Mouse (Mus musculus): ENCODE results near the gene Barhl2. TPM values are rescaled to one million over a fixed set of nuclear protein-coding genes. Genes with fewer than 3 reads are reported as not detected.

The Barhl2 gene
- total and polyA plus RNA-seq, 3 experiments = not detected

- Histone ChIP-seq H3K4me2 (ENCODE audit: insufficient read depth, low read depth, poor library complexity, severe bottlenecking) (no peak overlapping the region), H3K36me3 (replicated peaks in 1 of 2; ENCODE audit: control insufficient read depth in 1 of 2, insufficient read depth in 1 of 2, low read length in 1 of 2) (no peaks in the 10 kb centered on the region), H3K27ac (ENCODE audit: insufficient read depth, low read depth) (no peak overlapping the region), H3K79me2 (replicated peaks; ENCODE audit: control insufficient read depth, extremely low read depth, insufficient read depth, poor library complexity, severe bottlenecking) (no peaks in the 10 kb centered on the region), H3K27me3 (replicated peaks) (no peaks in the 10 kb centered on the region), H3K9me3 (replicated peaks; ENCODE audit: low read length) (peaks cover 13% of the 10 kb centered on the region), H3K4me1 (ENCODE audit: control insufficient read depth in 1 of 2, insufficient read depth in 2 of 2) (no peaks in the 10 kb centered on the region), H3K4me3 (replicated peaks in 1 of 3; ENCODE audit: low read depth in 2 of 3, low read length in 2 of 3, poor library complexity in 1 of 3) (no peak overlapping the region), H3K9ac (ENCODE audit: insufficient read depth, low read depth) (no peak overlapping the region)
- no peak for DNase-seq (ENCODE audit: extremely low read depth)
- TF ChIP-seq EP300 (IDR thresholded peaks at IDR 0.05; ENCODE audit: low read length) (no peak), MYC (IDR thresholded peaks at IDR 0.05; ENCODE audit: low read depth, low read length) (no peak), BHLHE40 (IDR thresholded peaks at IDR 0.05; ENCODE audit: low read depth, low read length) (no peak), MAX (IDR thresholded peaks at IDR 0.05; ENCODE audit: low read length) (no peak), ZNF384 (IDR thresholded peaks at IDR 0.05; ENCODE audit: low read depth, low read length) (no peak)
- in situ Hi-C loops (cut with MboI; ENCODE audit: low pct_ligation_motif_present, low pct_unique_long_range_greater_than_20kb, low sequenced_read_pairs) (loop anchor here (25.0 kb wide), 1 partner anchor 324 kb away; no protein-coding TSS in a partner anchor), dilution Hi-C loops (cut with MboI; ENCODE audit: extremely low pct_ligation_motif_present, extremely low pct_unique_long_range_greater_than_20kb, low sequenced_read_pairs) (no loop called here)
Observed at GRCm38 (mm10) chr5:106463661-106464191, 5.8 kb upstream of the Barhl2 start.

- H3K4me1 ChIP-seq (ENCODE audit: control insufficient read depth in 1 of 2, insufficient read depth in 2 of 2) = no peaks in the 10 kb centered on the region
- no peak overlapping the region for H3K27ac ChIP-seq (ENCODE audit: insufficient read depth, low read depth)
- H3K4me2 ChIP-seq (ENCODE audit: insufficient read depth, low read depth, poor library complexity, severe bottlenecking) = no peak overlapping the region
- peaks cover 27% of the 10 kb centered on the region for H3K9me3 ChIP-seq (replicated peaks; ENCODE audit: low read length)
- peak; percentile 24 for DNase-seq (ENCODE audit: extremely low read depth)
- H3K4me3 ChIP-seq (replicated peaks in 1 of 3; ENCODE audit: low read depth in 2 of 3, low read length in 2 of 3, poor library complexity in 1 of 3) = no peak overlapping the region
- no peak overlapping the region for H3K9ac ChIP-seq (ENCODE audit: insufficient read depth, low read depth)
- no peaks in the 10 kb centered on the region for H3K79me2 ChIP-seq (replicated peaks; ENCODE audit: control insufficient read depth, extremely low read depth, insufficient read depth, poor library complexity, severe bottlenecking)
- dilution Hi-C loops (cut with MboI; ENCODE audit: extremely low pct_ligation_motif_present, extremely low pct_unique_long_range_greater_than_20kb, low sequenced_read_pairs) (no loop called here), in situ Hi-C loops (cut with MboI; ENCODE audit: low pct_ligation_motif_present, low pct_unique_long_range_greater_than_20kb, low sequenced_read_pairs) (loop anchor here (25.0 kb wide), 1 partner anchor 325 kb away; no protein-coding TSS in a partner anchor)
- no peaks in the 10 kb centered on the region for H3K36me3 ChIP-seq (replicated peaks in 1 of 2; ENCODE audit: control insufficient read depth in 1 of 2, insufficient read depth in 1 of 2, low read length in 1 of 2)
- no peaks in the 10 kb centered on the region for H3K27me3 ChIP-seq (replicated peaks)
- TF ChIP-seq NRF1 (IDR thresholded peaks at IDR 0.05; ENCODE audit: low read depth, low read length) (no peak), GABPA (IDR thresholded peaks at IDR 0.05; ENCODE audit: insufficient replicate concordance, low read depth, low read length) (no peak), MYC (IDR thresholded peaks at IDR 0.05; ENCODE audit: low read depth, low read length) (no peak), ETS1 (conservative IDR thresholded peaks at IDR 0.05; ENCODE audit: low read depth, low read length) (no peak), CTCF (conservative IDR thresholded peaks at IDR 0.05 in 1 of 2, IDR thresholded peaks at IDR 0.05 in 1 of 2; ENCODE audit: low read depth in 2 of 2, low read length in 2 of 2) (peak; percentile 52 to 68), IRF4 (IDR thresholded peaks at IDR 0.05; ENCODE audit: low read depth, low read length) (no peak), RAD21 (IDR thresholded peaks at IDR 0.05; ENCODE audit: low read depth, low read length) (peak; percentile 33), TCF12 (IDR thresholded peaks at IDR 0.05; ENCODE audit: low read depth, low read length) (no peak), RCOR1 (conservative IDR thresholded peaks at IDR 0.05; ENCODE audit: low read depth, low read length) (no peak), MAFK (IDR thresholded peaks at IDR 0.05; ENCODE audit: insufficient replicate concordance, low read length) (no peak), ZMIZ1 (IDR thresholded peaks at IDR 0.05; ENCODE audit: low read depth, low read length) (no peak), JUN (IDR thresholded peaks at IDR 0.05; ENCODE audit: insufficient read depth, low read depth, low read length) (no peak), USF2 (conservative IDR thresholded peaks at IDR 0.05; ENCODE audit: low read depth, low read length) (no peak), ZKSCAN1 (IDR thresholded peaks at IDR 0.05; ENCODE audit: borderline replicate concordance, low read depth, low read length) (no peak), SIN3A (IDR thresholded peaks at IDR 0.05; ENCODE audit: low read length) (no peak), MAZ (IDR thresholded peaks at IDR 0.05; ENCODE audit: low read depth, low read length) (no peak), POLR2A (IDR thresholded peaks at IDR 0.05; ENCODE audit: low read depth, low read length) (no peak), MXI1 (IDR thresholded peaks at IDR 0.05; ENCODE audit: low read depth, low read length) (no peak), HCFC1 (IDR thresholded peaks at IDR 0.05; ENCODE audit: low read depth, low read length) (no peak), SMC3 (IDR thresholded peaks at IDR 0.05; ENCODE audit: low read depth, low read length) (peak; percentile 44)
Observed at GRCm38 (mm10) chr5:106461913-106462312, 3.9 kb upstream of the Barhl2 start.
